ENCODE assay signal across 19 mouse cellular contexts in the genomic region with DNA sequence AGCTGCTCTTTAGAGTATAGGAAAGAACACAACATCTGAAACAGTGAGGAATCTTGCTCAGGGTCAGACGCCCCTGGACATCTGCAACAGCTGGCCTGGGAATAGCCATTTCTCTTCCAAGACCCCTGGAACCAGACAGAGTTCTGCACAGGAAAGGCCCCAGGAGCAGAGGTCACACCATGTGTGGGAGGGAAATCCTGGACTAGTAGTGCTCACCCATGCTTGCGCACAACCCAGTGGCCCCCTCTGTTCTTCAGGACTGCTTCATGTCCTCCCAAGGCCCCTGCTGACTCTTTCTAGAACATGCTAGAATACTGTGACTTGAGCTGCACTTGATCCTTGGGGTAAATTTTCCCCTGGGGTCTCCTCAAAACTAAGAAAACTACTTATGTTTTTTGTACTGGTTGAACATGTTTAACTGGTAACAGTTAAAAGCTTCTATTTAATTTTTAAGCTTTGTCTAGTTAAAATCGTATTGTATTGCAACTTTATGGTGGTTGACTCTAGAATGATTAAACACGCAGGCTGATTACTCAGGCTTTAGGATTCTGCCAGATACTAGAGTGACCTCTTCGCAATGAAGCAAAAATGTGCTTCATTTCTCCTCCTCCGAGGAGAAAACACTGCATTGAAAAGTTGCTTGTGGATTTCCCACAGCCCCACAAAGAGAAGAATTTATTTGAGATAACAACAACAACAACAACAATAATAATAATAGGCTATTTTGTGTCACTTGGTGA.
DNase-seq lines count a peak whose midpoint lies in the region; ATAC-seq and TF ChIP-seq lines count a peak whose summit lies in the region.
"Had no signal": no experiment of that assay in that cellular context is flagged by ENCODE, and none has a peak within 500 bp of the region (broad histone marks: within the 10 kb centered on the region; RNA-seq: fewer than 3 reads in every experiment).

No protein-coding gene starts in this region.

- peak; percentile 19 for DNase-seq in adrenal gland, adult 2 months
- DNase-seq in adrenal gland, postnatal 36 days = no peak
- DNase-seq in heart, postnatal 0 days (ENCODE audit: low spot score) = no peak
- DNase-seq in heart, postnatal 36 days = no peak
- DNase-seq in NIH3T3 (ENCODE audit: low read depth) = peak; percentile 41
- DNase-seq in kidney, postnatal 14 days = peak; percentile 46
- DNase-seq in cerebellum, postnatal 36 days = no peak
- no peak for DNase-seq in midbrain, postnatal 0 days (ENCODE audit: low spot score)
- DNase-seq: cerebellum, adult 8-10 months; gastrocnemius, postnatal 25 days; lung, adult 2 months; lung, postnatal 36 days; thymus, postnatal 36 days had no signal

- ATAC-seq in heart, postnatal 0 days (ENCODE audit: insufficient read depth, low read depth) = no peak
- ATAC-seq in midbrain, postnatal 0 days (ENCODE audit: low FRiP score) = no peak
- ATAC-seq: forebrain, embryonic 14.5 days had no signal

- no peak overlapping the region for H3K4me2 ChIP-seq in heart, postnatal 0 days (ENCODE audit: low read depth, low read length)
- H3K4me2 ChIP-seq in midbrain, postnatal 0 days (ENCODE audit: low read depth, low read length, poor library complexity, severe bottlenecking) = no peak overlapping the region
- H3K4me2 ChIP-seq: hindbrain, embryonic 12.5 days; liver, embryonic 11.5 days; neural tube, embryonic 12.5 days had no signal

- H3K27me3 ChIP-seq in heart, postnatal 0 days (ENCODE audit: control insufficient read depth, insufficient read depth, low read length) = no peaks in the 10 kb centered on the region
- H3K27me3 ChIP-seq in midbrain, postnatal 0 days (ENCODE audit: insufficient read depth, low read length) = no peaks in the 10 kb centered on the region
- H3K27me3 ChIP-seq: hindbrain, embryonic 12.5 days; neural tube, embryonic 12.5 days had no signal

- no peak for TF ChIP-seq CTCF in heart, postnatal 0 days (IDR thresholded peaks at IDR 0.05; ENCODE audit: low read depth)
- TF ChIP-seq CTCF in midbrain, postnatal 0 days (IDR thresholded peaks at IDR 0.05) = no peak

- no peak overlapping the region for H3K4me3 ChIP-seq in heart, postnatal 0 days (ENCODE audit: low read depth, low read length)
- H3K4me3 ChIP-seq in midbrain, postnatal 0 days (ENCODE audit: low read depth, low read length) = no peak overlapping the region
- H3K4me3 ChIP-seq: erythroblast, embryonic 14.5 days; hindbrain, embryonic 12.5 days; midbrain, embryonic 10.5 days; neural tube, embryonic 12.5 days had no signal

- H3K4me1 ChIP-seq in heart, postnatal 0 days (ENCODE audit: control insufficient read depth, insufficient read depth) = peaks cover 52% of the 10 kb centered on the region
- H3K4me1 ChIP-seq in midbrain, postnatal 0 days (ENCODE audit: insufficient read depth, low read length) = no peaks in the 10 kb centered on the region

- no peaks in the 10 kb centered on the region for H3K9me3 ChIP-seq in heart, postnatal 0 days (replicated peaks; ENCODE audit: control insufficient read depth, low read length)
- no peaks in the 10 kb centered on the region for H3K9me3 ChIP-seq in midbrain, postnatal 0 days (ENCODE audit: low read length)
- H3K9me3 ChIP-seq: hindbrain, embryonic 12.5 days; midbrain, embryonic 10.5 days; neural tube, embryonic 12.5 days had no signal

- TF ChIP-seq EP300 in heart, postnatal 0 days (IDR thresholded peaks at IDR 0.05; ENCODE audit: low read depth) = no peak

- H3K9ac ChIP-seq in heart, postnatal 0 days (replicated peaks; ENCODE audit: low read depth, low read length) = no peak overlapping the region
- no peak overlapping the region for H3K9ac ChIP-seq in midbrain, postnatal 0 days (replicated peaks; ENCODE audit: low read length, poor library complexity, severe bottlenecking)
- H3K9ac ChIP-seq: hindbrain, embryonic 12.5 days; neural tube, embryonic 12.5 days had no signal

- H3K27ac ChIP-seq in heart, postnatal 0 days (ENCODE audit: low read depth) = peak overlapping the region; percentile 85
- no peak overlapping the region for H3K27ac ChIP-seq in midbrain, postnatal 0 days (ENCODE audit: low read depth, low read length)
- H3K27ac ChIP-seq: hindbrain, embryonic 12.5 days; midbrain, embryonic 10.5 days; neural tube, embryonic 12.5 days had no signal

- intact Hi-C loops in heart, postnatal 36 days (cut with DNase I) = no loop called here

- 75% methylated on average over 6 of the region's 6 CpGs for WGBS in heart, postnatal 0 days
- WGBS in midbrain, postnatal 0 days = 94% methylated on average over 6 of the region's 6 CpGs

- peaks cover 4% of the 10 kb centered on the region; the same call in 1 of the 2 replicates for H3K36me3 ChIP-seq in heart, postnatal 0 days (replicated peaks; ENCODE audit: control insufficient read depth, insufficient read depth, low read length)
- no peaks in the 10 kb centered on the region for H3K36me3 ChIP-seq in midbrain, postnatal 0 days (ENCODE audit: insufficient read depth, low read length)

Comparison
In these comparisons a context has a peak if more than half of its experiments do, and no peak if none do; other contexts are left out.
1. DNase-seq: peak in adrenal gland, adult 2 months (single experiment), NIH3T3 (single experiment) and kidney, postnatal 14 days (single experiment); none in adrenal gland, postnatal 36 days (0 of 2), heart, postnatal 0 days (single experiment), heart, postnatal 36 days (0 of 2), cerebellum, postnatal 36 days (0 of 2) and midbrain, postnatal 0 days (single experiment).